Mouse (Mus musculus): ENCODE results near the gene Muc1. TPM values are rescaled to one million over a fixed set of nuclear protein-coding genes. Genes with fewer than 3 reads are reported as not detected.

The Muc1 gene
- polyA plus RNA-seq, 1 experiment from 2014 or later, result 212 TPM

GRCm38 (mm10) chr3:89226900-89227299, 2.0 kb upstream of the Muc1 start, which contains the start of gene Mtx1:
TSS of gene Mtx1 (minus strand) at chr3:89227088.
- H3K9ac ChIP-seq (ENCODE audit: low read length), result peak within 1 kb of the TSS; percentile 41; the same call in 1 of the 2 replicates
- peak within 1 kb of the TSS; percentile 61 for H3K4me2 ChIP-seq (replicated peaks; ENCODE audit: low read depth)
- H3K4me1 ChIP-seq (replicated peaks; ENCODE audit: control insufficient read depth, insufficient read depth), result peaks cover 3% of the 10 kb centered on the region; the same call in 1 of the 2 replicates
- no peak for DNase-seq (ENCODE audit: low spot score)
- WGBS, result 10% methylated on average over 20 of the region's 21 CpGs
- no peaks in the 10 kb centered on the region for H3K27me3 ChIP-seq (ENCODE audit: control insufficient read depth, insufficient read depth, low read length)
- H3K9me3 ChIP-seq (ENCODE audit: control insufficient read depth, low read length), result no peaks in the 10 kb centered on the region
- peak within 1 kb of the TSS; percentile 77 for H3K27ac ChIP-seq (replicated peaks)
- ATAC-seq (ENCODE audit: low FRiP score, low TSS enrichment), result no peak
- H3K36me3 ChIP-seq (ENCODE audit: control insufficient read depth, insufficient read depth, low read length), result peaks cover 4% of the 10 kb centered on the region; the same call in 1 of the 2 replicates
- peak within 1 kb of the TSS; percentile 38 for H3K4me3 ChIP-seq (ENCODE audit: low read depth, low read length)
- no peak for TF ChIP-seq CTCF (IDR thresholded peaks at IDR 0.05; ENCODE audit: low read depth)
- no peak for TF ChIP-seq EP300 (optimal IDR thresholded peaks at IDR 0.05)

- peaks cover 3% of the 10 kb centered on the region; the same call in 1 of the 2 replicates for H3K4me1 ChIP-seq (replicated peaks; ENCODE audit: control insufficient read depth, insufficient read depth)
- DNase-seq (ENCODE audit: low spot score) (peak; percentile 91), ATAC-seq (ENCODE audit: low FRiP score, low TSS enrichment) (peak; percentile 75)
- peak overlapping the region; percentile 41; the same call in 1 of the 2 replicates for H3K9ac ChIP-seq (ENCODE audit: low read length)
- peak overlapping the region; percentile 61 for H3K4me2 ChIP-seq (replicated peaks; ENCODE audit: low read depth)
- no peak for TF ChIP-seq CTCF (IDR thresholded peaks at IDR 0.05; ENCODE audit: low read depth)
- no peak for TF ChIP-seq EP300 (optimal IDR thresholded peaks at IDR 0.05)
- peak overlapping the region; percentile 38 for H3K4me3 ChIP-seq (ENCODE audit: low read depth, low read length)
- H3K9me3 ChIP-seq (ENCODE audit: control insufficient read depth, low read length), result no peaks in the 10 kb centered on the region
- 3% methylated on average over 41 of the region's 41 CpGs for WGBS
- H3K36me3 ChIP-seq (ENCODE audit: control insufficient read depth, insufficient read depth, low read length), result peaks cover 4% of the 10 kb centered on the region; the same call in 1 of the 2 replicates
- H3K27ac ChIP-seq (replicated peaks), result peak overlapping the region; percentile 77
- H3K27me3 ChIP-seq (ENCODE audit: control insufficient read depth, insufficient read depth, low read length), result no peaks in the 10 kb centered on the region
These were observed 1.3 kb upstream of the Muc1 start for GRCm38 (mm10) chr3:89227307-89228179.

- ATAC-seq (ENCODE audit: low FRiP score, low TSS enrichment) (peak; percentile 61), DNase-seq (ENCODE audit: low spot score) (peak; percentile 93)
- Histone ChIP-seq H3K36me3 (ENCODE audit: control insufficient read depth, insufficient read depth, low read length) (peaks cover 4% of the 10 kb centered on the region; the same call in 1 of the 2 replicates), H3K27ac (replicated peaks) (peak overlapping the region; percentile 77), H3K4me2 (replicated peaks; ENCODE audit: low read depth) (peak overlapping the region; percentile 61), H3K9ac (ENCODE audit: low read length) (peak overlapping the region; percentile 55), H3K27me3 (ENCODE audit: control insufficient read depth, insufficient read depth, low read length) (no peaks in the 10 kb centered on the region), H3K4me3 (ENCODE audit: low read depth, low read length) (peak overlapping the region; percentile 38), H3K9me3 (ENCODE audit: control insufficient read depth, low read length) (no peaks in the 10 kb centered on the region), H3K4me1 (replicated peaks; ENCODE audit: control insufficient read depth, insufficient read depth) (peaks cover 3% of the 10 kb centered on the region; the same call in 1 of the 2 replicates)
- under 1% methylated on average over 17 of the region's 20 CpGs for WGBS
- TF ChIP-seq EP300 (optimal IDR thresholded peaks at IDR 0.05) (no peak), CTCF (IDR thresholded peaks at IDR 0.05; ENCODE audit: low read depth) (peak; percentile 98)
These were observed 692 bp upstream of the Muc1 start for GRCm38 (mm10) chr3:89228180-89228549.

DNA sequence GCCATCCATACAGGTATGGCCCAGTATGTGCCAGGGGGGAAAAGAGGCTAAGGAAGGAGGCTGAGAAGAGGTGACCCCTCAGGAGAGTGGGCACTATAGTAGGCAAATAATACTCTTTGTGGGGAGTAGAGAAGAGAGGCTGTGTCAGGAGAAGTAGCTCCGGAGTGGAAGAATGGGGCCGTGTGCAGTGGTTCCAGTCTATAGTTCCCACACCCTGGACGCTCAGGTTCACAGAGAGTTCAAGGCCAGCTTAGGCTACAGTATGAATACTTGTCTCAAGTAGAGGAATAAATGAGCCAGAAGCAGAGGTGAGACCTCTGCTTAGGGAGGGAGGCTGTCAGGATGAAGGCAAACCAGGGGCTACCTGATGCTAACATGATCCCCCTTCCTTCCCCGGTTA, 419 bp downstream of the Muc1 start:
- H3K4me2 ChIP-seq (replicated peaks; ENCODE audit: low read depth), result peak overlapping the region; percentile 61
- peak overlapping the region; percentile 38 for H3K4me3 ChIP-seq (ENCODE audit: low read depth, low read length)
- H3K4me1 ChIP-seq (replicated peaks; ENCODE audit: control insufficient read depth, insufficient read depth), result peaks cover 3% of the 10 kb centered on the region; the same call in 1 of the 2 replicates
- no peaks in the 10 kb centered on the region for H3K27me3 ChIP-seq (ENCODE audit: control insufficient read depth, insufficient read depth, low read length)
- peaks cover 4% of the 10 kb centered on the region; the same call in 1 of the 2 replicates for H3K36me3 ChIP-seq (ENCODE audit: control insufficient read depth, insufficient read depth, low read length)
- DNase-seq (ENCODE audit: low spot score) (peak; percentile 73), ATAC-seq (ENCODE audit: low FRiP score, low TSS enrichment) (peak; percentile 24; the same call in 1 of the 2 replicates)
- peak overlapping the region; percentile 77 for H3K27ac ChIP-seq (replicated peaks)
- no peaks in the 10 kb centered on the region for H3K9me3 ChIP-seq (ENCODE audit: control insufficient read depth, low read length)
- 46% methylated on average over 4 of the region's 4 CpGs for WGBS
- TF ChIP-seq CTCF (IDR thresholded peaks at IDR 0.05; ENCODE audit: low read depth), result no peak
- no peak for TF ChIP-seq EP300 (optimal IDR thresholded peaks at IDR 0.05)
- H3K9ac ChIP-seq (ENCODE audit: low read length), result peak overlapping the region; percentile 55; the same call in 1 of the 2 replicates

DNA sequence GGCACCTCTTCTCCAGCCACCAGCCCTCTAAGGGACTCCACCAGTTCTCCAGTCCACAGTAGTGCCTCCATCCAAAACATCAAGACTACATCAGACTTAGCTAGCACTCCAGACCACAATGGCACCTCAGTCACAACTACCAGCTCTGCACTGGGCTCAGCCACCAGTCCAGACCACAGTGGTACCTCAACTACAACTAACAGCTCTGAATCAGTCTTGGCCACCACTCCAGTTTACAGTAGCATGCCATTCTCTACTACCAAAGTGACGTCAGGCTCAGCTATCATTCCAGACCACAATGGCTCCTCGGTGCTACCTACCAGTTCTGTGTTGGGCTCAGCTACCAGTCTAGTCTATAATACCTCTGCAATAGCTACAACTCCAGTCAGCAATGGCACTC, 1.7 kb downstream of the Muc1 start:
- DNase-seq (ENCODE audit: low spot score) (no peak), ATAC-seq (ENCODE audit: low FRiP score, low TSS enrichment) (no peak)
- TF ChIP-seq EP300 (optimal IDR thresholded peaks at IDR 0.05), result no peak
- TF ChIP-seq CTCF (IDR thresholded peaks at IDR 0.05; ENCODE audit: low read depth), result no peak
- no peak overlapping the region for H3K9ac ChIP-seq (ENCODE audit: low read length)
- H3K27me3 ChIP-seq (ENCODE audit: control insufficient read depth, insufficient read depth, low read length), result no peaks in the 10 kb centered on the region
- H3K4me1 ChIP-seq (replicated peaks; ENCODE audit: control insufficient read depth, insufficient read depth), result peaks cover 3% of the 10 kb centered on the region; the same call in 1 of the 2 replicates
- H3K27ac ChIP-seq (replicated peaks), result no peak overlapping the region
- WGBS, result 68% methylated on average over 2 of the region's 2 CpGs
- peak overlapping the region; percentile 61 for H3K4me2 ChIP-seq (replicated peaks; ENCODE audit: low read depth)
- H3K36me3 ChIP-seq (ENCODE audit: control insufficient read depth, insufficient read depth, low read length), result no peaks in the 10 kb centered on the region
- no peaks in the 10 kb centered on the region for H3K9me3 ChIP-seq (ENCODE audit: control insufficient read depth, low read length)
- peak overlapping the region; percentile 38; the same call in 1 of the 2 replicates for H3K4me3 ChIP-seq (ENCODE audit: low read depth, low read length)

Data from stomach, postnatal 0 days (tissue).